8 mouse cellular contexts compared by ENCODE assay signal in genomic region chr4:130573351-130574047, GRCm38 (mm10). TPM values are rescaled to one million over a fixed set of nuclear protein-coding genes. Genes with fewer than 3 reads are reported as not detected.
DNase-seq lines count a peak whose midpoint lies in the region; ATAC-seq and TF ChIP-seq lines count a peak whose summit lies in the region.

No protein-coding gene starts in this region.

- ATAC-seq in kidney, embryonic 15.5 days (replicated peaks; ENCODE audit: low FRiP score), result peak; percentile 55
- ATAC-seq in hindbrain, embryonic 12.5 days (ENCODE audit: low FRiP score), result peak; percentile 53
- 0 out of 2 replicates have a peak, but pooled peaks have one; percentile 11 for ATAC-seq in megakaryocyte progenitor cell, adult 5-6 weeks (replicated peaks; ENCODE audit: poor library complexity)

- TF ChIP-seq POLR2A in MEL (IDR thresholded peaks at IDR 0.05; ENCODE audit: control insufficient read depth in 1 of 2, insufficient read depth in 1 of 2, low read depth in 1 of 2, low read length in 2 of 2, poor library complexity in 1 of 2), result no peak; a peak in 1 of 4 replicates

- WGBS in kidney, embryonic 15.5 days, result 0% methylated on average over 59 of the region's 76 CpGs
- WGBS in hindbrain, embryonic 12.5 days, result under 1% methylated on average over 54 of the region's 76 CpGs

- peak overlapping the region; percentile 48; the same call in 1 of the 2 replicates for H3K27ac ChIP-seq in kidney, embryonic 15.5 days
- H3K27ac ChIP-seq in MEL (ENCODE audit: control insufficient read depth, low read depth, low read length), result no peak overlapping the region
- H3K27ac ChIP-seq in hindbrain, embryonic 12.5 days, result peak overlapping the region; percentile 94

- no peak for DNase-seq in kidney, adult 18-20 months
- DNase-seq in MEL (ENCODE audit: low read depth, low spot score), result no peak
- peak; percentile 57 to 68 for DNase-seq in cerebellum, postnatal 36 days
- DNase-seq in layer of hippocampus, postnatal 14 days (ENCODE audit: low spot score in 2 of 2), result no peak
- DNase-seq in frontal cortex, postnatal 14 days (ENCODE audit: low spot score in 2 of 2), result no peak

- H3K27me3 ChIP-seq in kidney, embryonic 15.5 days, result no peaks in the 10 kb centered on the region; the same call in 1 of the 2 replicates
- H3K27me3 ChIP-seq in MEL (ENCODE audit: control insufficient read depth in 1 of 2, insufficient read depth in 2 of 2, low read length in 2 of 2), result no peaks in the 10 kb centered on the region
- H3K27me3 ChIP-seq in hindbrain, embryonic 12.5 days, result no peaks in the 10 kb centered on the region

- H3K9ac ChIP-seq in kidney, embryonic 15.5 days, result peak overlapping the region; percentile 71
- H3K9ac ChIP-seq in MEL (ENCODE audit: control insufficient read depth, low read depth, low read length, poor library complexity, severe bottlenecking), result peak overlapping the region; percentile 64
- H3K9ac ChIP-seq in hindbrain, embryonic 12.5 days, result peak overlapping the region; percentile 98

- H3K79me2 ChIP-seq in MEL (ENCODE audit: control insufficient read depth, insufficient read depth, low read length, poor library complexity), result no peaks in the 10 kb centered on the region; the same call in 1 of the 2 replicates

- H3K4me3 ChIP-seq in kidney, embryonic 15.5 days (replicated peaks), result peak overlapping the region; percentile 87
- H3K4me3 ChIP-seq in MEL (ENCODE audit: control insufficient read depth in 1 of 2, insufficient read depth in 1 of 2, low read depth in 2 of 2, low read length in 2 of 2), result peak overlapping the region; percentile 67 to 71
- peak overlapping the region; percentile 96 for H3K4me3 ChIP-seq in hindbrain, embryonic 12.5 days

- no peak for TF ChIP-seq EP300 in MEL (IDR thresholded peaks at IDR 0.05; ENCODE audit: low read depth in 1 of 2, low read length in 2 of 2)

- H3K36me3 ChIP-seq in kidney, embryonic 15.5 days, result no peaks in the 10 kb centered on the region
- no peaks in the 10 kb centered on the region for H3K36me3 ChIP-seq in MEL (ENCODE audit: control insufficient read depth in 1 of 2, insufficient read depth in 2 of 2, low read length in 2 of 2)
- no peaks in the 10 kb centered on the region for H3K36me3 ChIP-seq in hindbrain, embryonic 12.5 days

- no peaks in the 10 kb centered on the region for H3K9me3 ChIP-seq in kidney, embryonic 15.5 days (replicated peaks)
- H3K9me3 ChIP-seq in MEL (replicated peaks; ENCODE audit: insufficient read depth, low read length), result no peaks in the 10 kb centered on the region
- no peaks in the 10 kb centered on the region for H3K9me3 ChIP-seq in hindbrain, embryonic 12.5 days (replicated peaks)

- TF ChIP-seq CTCF in MEL (IDR thresholded peaks at IDR 0.05 in 2 of 3, conservative IDR thresholded peaks at IDR 0.05 in 1 of 3; ENCODE audit: control insufficient read depth in 1 of 3, insufficient read depth in 1 of 3, low read depth in 2 of 3, low read length in 3 of 3, poor library complexity in 1 of 3, severe bottlenecking in 1 of 3), result no peak

- H3K4me2 ChIP-seq in kidney, embryonic 15.5 days, result peak overlapping the region; percentile 99
- peak overlapping the region; percentile 75 for H3K4me2 ChIP-seq in hindbrain, embryonic 12.5 days (replicated peaks)

- peaks cover 39% of the 10 kb centered on the region for H3K4me1 ChIP-seq in kidney, embryonic 15.5 days
- H3K4me1 ChIP-seq in MEL (ENCODE audit: control insufficient read depth in 1 of 2, insufficient read depth in 2 of 2, low read length in 2 of 2), result peaks cover 0 to 2% of the 10 kb centered on the region in 2 experiments; a peak in 1 of 4 replicates
- peaks cover 50% of the 10 kb centered on the region for H3K4me1 ChIP-seq in hindbrain, embryonic 12.5 days

- no peak for TF ChIP-seq RAD21 in MEL (IDR thresholded peaks at IDR 0.05; ENCODE audit: low read depth, low read length)

TF ChIP-seq in MEL, 35 proteins besides CTCF, POLR2A, EP300 and RAD21:
- TF ChIP-seq SMC3 (IDR thresholded peaks at IDR 0.05; ENCODE audit: low read depth, low read length) (no peak), HCFC1 (IDR thresholded peaks at IDR 0.05; ENCODE audit: low read depth, low read length) (no peak), GATA1 (IDR thresholded peaks at IDR 0.05; ENCODE audit: low read depth, low read length) (no peak), UBTF (IDR thresholded peaks at IDR 0.05; ENCODE audit: borderline replicate concordance, insufficient read depth, low read depth, low read length) (no peak), POLR2AphosphoS2 (IDR thresholded peaks at IDR 0.05; ENCODE audit: low read length) (no peak), TAL1 (IDR thresholded peaks at IDR 0.05; ENCODE audit: low read length) (no peak), TBP (IDR thresholded peaks at IDR 0.05; ENCODE audit: low read depth, low read length) (no peak), E2F4 (IDR thresholded peaks at IDR 0.05; ENCODE audit: borderline replicate concordance, low read depth, low read length) (no peak), TCF12 (IDR thresholded peaks at IDR 0.05; ENCODE audit: low read depth, low read length) (no peak), POLR2AphosphoS5 (IDR thresholded peaks at IDR 0.05; ENCODE audit: borderline replicate concordance, low read depth, low read length) (no peak), ELF1 (IDR thresholded peaks at IDR 0.05; ENCODE audit: low read depth, low read length) (no peak)

RNA-seq across cellular contexts. Expression of gene Nkain1, which starts 0.5 kb away (rescaled TPM):
- polyA plus RNA-seq in kidney, embryonic 15.5 days (2015; fragmentation: Nextera tagmentation; extraction: Ambion mirVana), result 2.0 and 2.4 TPM in 2 replicates
- 4.3 and 5.3 TPM in 2 replicates for total RNA-seq in MEL (2012; rRNA removed)
- 10 to 100 TPM in 1 of 2 experiments, not detected in 1; 18.5 TPM for polyA plus RNA-seq in MEL (2012; ENCODE audit: insufficient read depth in 1 of 2, insufficient read length in 2 of 2, low read depth in 1 of 2, low replicate concordance in 2 of 2, missing spikeins in 1 of 2)
- polyA plus RNA-seq in hindbrain, embryonic 12.5 days (2016; fragmentation: Nextera tagmentation; extraction: Ambion mirVana), result 13.9 and 16.2 TPM in 2 replicates
- total RNA-seq in megakaryocyte progenitor cell, adult 5-6 weeks (2015), result 0.17 TPM in 1 of 2 replicates, not detected in the other
- total RNA-seq in megakaryocyte progenitor cell, adult 5-6 weeks (2017), result 0.61 TPM in 1 of 2 replicates, not detected in the other
- total RNA-seq in layer of hippocampus, postnatal 14 days (2021), result 10 to 100 TPM; 43.4 to 46.7 TPM

Comparison
In these comparisons a context has a peak if more than half of its experiments do, and no peak if none do; other contexts are left out.
1. DNase-seq: peak in cerebellum, postnatal 36 days (2 of 2); none in kidney, adult 18-20 months (single experiment), MEL (single experiment), layer of hippocampus, postnatal 14 days (0 of 2) and frontal cortex, postnatal 14 days (0 of 2).
2. Peak in every context shown above with its lines, with median percentiles within 50 percentile points of each other: ATAC-seq, H3K4me3 ChIP-seq and H3K9ac ChIP-seq.